In the genomic region with DNA sequence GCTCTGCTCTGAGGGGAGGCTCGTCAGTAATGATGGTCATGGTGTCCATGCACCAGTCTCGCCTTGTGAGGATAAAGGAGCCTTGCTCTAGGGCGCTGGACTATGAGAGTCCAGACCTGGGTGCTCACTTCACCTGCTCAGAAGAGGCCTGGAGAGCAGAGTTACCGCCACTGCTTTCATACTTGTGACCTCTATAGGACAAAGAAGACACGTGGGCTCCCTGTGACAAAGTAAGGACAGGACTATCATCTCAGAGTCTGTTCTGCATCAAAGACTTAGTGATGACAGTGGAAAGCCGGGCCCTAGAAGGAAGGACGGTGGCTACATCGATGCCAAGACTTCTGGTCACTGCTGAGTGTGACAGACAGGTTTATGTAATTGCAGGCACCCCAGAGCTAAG, we compare ENCODE assay signal across 24 mouse cellular contexts.
DNase-seq lines count a peak whose midpoint lies in the region; ATAC-seq and TF ChIP-seq lines count a peak whose summit lies in the region.
"Had no signal": no experiment of that assay in that cellular context is flagged by ENCODE, and none has a peak within 500 bp of the region (broad histone marks: within the 10 kb centered on the region; RNA-seq: fewer than 3 reads in every experiment).

No protein-coding gene starts in this region.

- H3K36me3 ChIP-seq in heart, adult 2 months (ENCODE audit: control insufficient read depth, insufficient read depth, low read length), result no peaks in the 10 kb centered on the region
- H3K36me3 ChIP-seq in heart, embryonic 11.5 days (ENCODE audit: control insufficient read depth, insufficient read depth, low read length), result no peaks in the 10 kb centered on the region
- peaks cover 14% of the 10 kb centered on the region for H3K36me3 ChIP-seq in heart, postnatal 0 days (replicated peaks; ENCODE audit: control insufficient read depth, insufficient read depth, low read length)

- H3K4me2 ChIP-seq in heart, embryonic 11.5 days, result no peak overlapping the region; the same call in 1 of the 2 replicates
- H3K4me2 ChIP-seq in heart, postnatal 0 days (ENCODE audit: low read depth, low read length), result no peak overlapping the region
- H3K4me2 ChIP-seq: embryonic facial prominence, embryonic 12.5 days; forebrain, embryonic 13.5 days; forebrain, embryonic 15.5 days had no signal

- no peak for ATAC-seq in heart, embryonic 11.5 days (replicated peaks; ENCODE audit: insufficient number of reproducible peaks, low FRiP score, low TSS enrichment)
- ATAC-seq in heart, postnatal 0 days (ENCODE audit: insufficient read depth, low read depth), result peak; percentile 59
- ATAC-seq: activated CD4-positive, CD25-positive, alpha-beta regulatory T cell, adult 4 months; CD4-positive, CD25-positive, alpha-beta regulatory T cell, adult 4 months; forebrain, embryonic 13.5 days; forebrain, embryonic 15.5 days; Patski had no signal

- TF ChIP-seq EP300 in heart, adult 2 months (IDR thresholded peaks at IDR 0.05; ENCODE audit: insufficient read depth, low read depth, low read length), result no peak
- no peak for TF ChIP-seq EP300 in heart, postnatal 0 days (IDR thresholded peaks at IDR 0.05; ENCODE audit: low read depth)

- WGBS in heart, adult 2 months, result 76% methylated on average over 8 of the region's 8 CpGs
- 56% methylated on average over 8 of the region's 8 CpGs for WGBS in heart, embryonic 11.5 days (ENCODE audit: insufficient replicate concordance)
- WGBS in heart, postnatal 0 days, result 53% methylated on average over 8 of the region's 8 CpGs

- no peaks in the 10 kb centered on the region for H3K27me3 ChIP-seq in heart, adult 2 months (ENCODE audit: control insufficient read depth, insufficient read depth, low read length)
- H3K27me3 ChIP-seq in heart, embryonic 11.5 days (ENCODE audit: control insufficient read depth, insufficient read depth, low read length), result no peaks in the 10 kb centered on the region
- H3K27me3 ChIP-seq in heart, postnatal 0 days (ENCODE audit: control insufficient read depth, insufficient read depth, low read length), result no peaks in the 10 kb centered on the region
- H3K27me3 ChIP-seq: CH12.LX; embryonic facial prominence, embryonic 12.5 days; forebrain, embryonic 13.5 days; forebrain, embryonic 15.5 days; Patski had no signal

- no peak overlapping the region for H3K4me3 ChIP-seq in heart, adult 2 months
- H3K4me3 ChIP-seq in heart, embryonic 11.5 days (ENCODE audit: low read depth, low read length), result no peak overlapping the region
- H3K4me3 ChIP-seq in heart, postnatal 0 days (ENCODE audit: low read depth, low read length), result no peak overlapping the region
- H3K4me3 ChIP-seq: embryonic facial prominence, embryonic 10.5 days; embryonic facial prominence, embryonic 12.5 days; forebrain, embryonic 13.5 days; forebrain, embryonic 15.5 days had no signal

- no peak for TF ChIP-seq CTCF in heart, adult 2 months (IDR thresholded peaks at IDR 0.05)
- TF ChIP-seq CTCF in heart, postnatal 0 days (IDR thresholded peaks at IDR 0.05; ENCODE audit: low read depth), result no peak

- DNase-seq in heart, adult 11 months, result peak; percentile 87
- DNase-seq in heart, adult 2 months, result no peak
- DNase-seq in heart, postnatal 14 days, result no peak
- no peak for DNase-seq in heart, postnatal 0 days (ENCODE audit: low spot score)
- no peak for DNase-seq in heart, postnatal 25 days (ENCODE audit: low spot score)
- DNase-seq: adrenal gland, adult 8-10 months; adrenal gland, postnatal 14 days; adrenal gland, postnatal 36 days; B cell, adult 2 months; cerebellum, adult 11-12 months; cerebellum, adult 2 months; cerebellum, adult 9-10 months; cerebellum, postnatal 10 days; cerebellum, postnatal 25 days had no signal

- H3K27ac ChIP-seq in heart, adult 2 months, result no peak overlapping the region
- peak overlapping the region; percentile 50; the same call in 1 of the 2 replicates for H3K27ac ChIP-seq in heart, embryonic 11.5 days (ENCODE audit: low read depth, low read length)
- H3K27ac ChIP-seq in heart, postnatal 0 days (ENCODE audit: low read depth), result no peak overlapping the region
- H3K27ac ChIP-seq: embryonic facial prominence, embryonic 10.5 days; embryonic facial prominence, embryonic 12.5 days; forebrain, embryonic 13.5 days; forebrain, embryonic 15.5 days had no signal

- no peaks in the 10 kb centered on the region for H3K9me3 ChIP-seq in heart, embryonic 11.5 days (replicated peaks; ENCODE audit: control insufficient read depth, low read length)
- no peaks in the 10 kb centered on the region for H3K9me3 ChIP-seq in heart, postnatal 0 days (replicated peaks; ENCODE audit: control insufficient read depth, low read length)
- H3K9me3 ChIP-seq: embryonic facial prominence, embryonic 10.5 days; embryonic facial prominence, embryonic 12.5 days; forebrain, embryonic 13.5 days; forebrain, embryonic 15.5 days; G1E had no signal

- H3K79me2 ChIP-seq in heart, adult 2 months (replicated peaks; ENCODE audit: control insufficient read depth, insufficient read depth, low read length), result no peaks in the 10 kb centered on the region

- TF ChIP-seq POLR2A in heart, adult 2 months (IDR thresholded peaks at IDR 0.05; ENCODE audit: insufficient read depth, low read depth, low read length), result no peak

- no peak overlapping the region for H3K9ac ChIP-seq in heart, adult 2 months (ENCODE audit: low read depth, low read length)
- no peak overlapping the region for H3K9ac ChIP-seq in heart, embryonic 11.5 days (ENCODE audit: low read depth, low read length)
- H3K9ac ChIP-seq in heart, postnatal 0 days (replicated peaks; ENCODE audit: low read depth, low read length), result no peak overlapping the region
- H3K9ac ChIP-seq: embryonic facial prominence, embryonic 12.5 days; forebrain, embryonic 13.5 days; forebrain, embryonic 15.5 days had no signal

- H3K4me1 ChIP-seq in heart, adult 2 months (ENCODE audit: control insufficient read depth, insufficient read depth, low read length), result no peaks in the 10 kb centered on the region; the same call in none of the 2 replicates
- peaks cover 15% of the 10 kb centered on the region for H3K4me1 ChIP-seq in heart, embryonic 11.5 days (ENCODE audit: control insufficient read depth, insufficient read depth, low read length)
- H3K4me1 ChIP-seq in heart, postnatal 0 days (ENCODE audit: control insufficient read depth, insufficient read depth), result peaks cover 10% of the 10 kb centered on the region
- H3K4me1 ChIP-seq: embryonic facial prominence, embryonic 10.5 days; embryonic facial prominence, embryonic 12.5 days; forebrain, embryonic 15.5 days had no signal

- intact Hi-C loops in heart, adult 2 months (cut with DNase I), result no loop called here
- intact Hi-C loops in heart, postnatal 14 days (cut with DNase I), result loop anchor here (5.0 kb wide), 1 partner anchor 124 kb away; no protein-coding TSS in a partner anchor
- intact Hi-C loops in heart, postnatal 25 days (cut with DNase I), result no loop called here
